Mouse (Mus musculus) intestine, embryonic 16.5 days (tissue): ENCODE data around the gene Map2k1. TPM values are rescaled to one million over a fixed set of nuclear protein-coding genes. Genes with fewer than 3 reads are reported as not detected.
A peak's percentile ranks its signal among the peaks of the same experiment; 100 is the strongest.
"Not testable (repeated sequence)": the region's sequence is repeated elsewhere in the genome, so short reads cannot be mapped to it uniquely, and the experiment has no call there.

Experiments used
- ATAC-seq: fragments of 200-750 bp; cut with Nextera tagmentation; 2 replicates; pipeline ENCODE4 v1.8.0; 2017; ENCODE audit warnings: moderate TSS enrichment, moderate library complexity
- H3K27ac ChIP-seq: fragments of 300-500 bp; sonication (generic); 2 replicates; pipeline ENCODE4 v1.5.1; 2014; ENCODE audit warnings: mild to moderate bottlenecking, low read length
- H3K27me3 ChIP-seq: fragments of 300-500 bp; sonication (generic); replicated peaks from 2 replicates; pipeline ENCODE4 v1.6.1; 2014; ENCODE audit warnings: low read length, control low read depth, mixed read lengths; ENCODE audit not compliant: control insufficient read depth, insufficient read depth
- H3K36me3 ChIP-seq: fragments of 300-500 bp; sonication (generic); 2 replicates; pipeline ENCODE4 v1.6.1; 2014; ENCODE audit warnings: low read length, control low read depth; ENCODE audit not compliant: control insufficient read depth, insufficient read depth
- H3K4me1 ChIP-seq: fragments of 300-500 bp; sonication (generic); 2 replicates; pipeline ENCODE4 v1.6.1; 2014; ENCODE audit warnings: low read length, control low read depth, mixed read lengths; ENCODE audit not compliant: control insufficient read depth, insufficient read depth
- H3K4me2 ChIP-seq: fragments of 300-500 bp; sonication (generic); 2 replicates; pipeline ENCODE4 v1.6.1; 2014; ENCODE audit warnings: low read depth, low read length, control low read depth
- H3K4me3 ChIP-seq: fragments of 300-500 bp; sonication (generic); 2 replicates; pipeline ENCODE4 v1.5.1; 2014; ENCODE audit warnings: mild to moderate bottlenecking, low read length
- H3K9ac ChIP-seq: fragments of 300-500 bp; sonication (generic); 2 replicates; pipeline ENCODE4 v1.6.1; 2014; ENCODE audit warnings: low read depth, low read length
- H3K9me3 ChIP-seq: fragments of 300-500 bp; sonication (generic); 2 replicates; pipeline ENCODE4 v1.6.1; 2016; ENCODE audit warnings: low read length, control low read depth; ENCODE audit not compliant: control insufficient read depth
- WGBS: fragments of 180-500 bp; shearing (Covaris S2); extraction: QIAGEN DNeasy Blood & Tissue Kit; methylation state at CpG from one replicate; pipeline ENCODE4 v1.1.7; 2014; 5-methylcytosine and 5-hydroxymethylcytosine counted together
- polyA plus RNA-seq: library from polyadenylated mRNA; unstranded; fragments of >200 nt; fragmentation: Nextera tagmentation; extraction: Ambion mirVana; gene quantifications from 2 replicates; pipeline ENCODE4 v1.2.1, GENCODE M21; 2015

Gene Map2k1
- 97.4 and 104 TPM in 2 replicates for polyA plus RNA-seq

GRCm38 (mm10) chr9:64253021-64253904 lies at the start of gene Map2k1:
TSS of gene Map2k1 (minus strand) at chr9:64253631.
- H3K36me3 ChIP-seq, result no peaks in the 10 kb centered on the region
- peak; percentile 99 for ATAC-seq
- H3K4me3 ChIP-seq, result peak within 1 kb of the TSS; percentile 91
- H3K4me2 ChIP-seq, result peak within 1 kb of the TSS; percentile 67
- H3K27me3 ChIP-seq, result no peaks in the 10 kb centered on the region
- H3K4me1 ChIP-seq, result peaks cover 23% of the 10 kb centered on the region
- peak within 1 kb of the TSS; percentile 92 for H3K27ac ChIP-seq
- H3K9me3 ChIP-seq, result no peaks in the 10 kb centered on the region
- WGBS, result under 1% methylated on average over 88 of the region's 89 CpGs
- peak within 1 kb of the TSS; percentile 91 for H3K9ac ChIP-seq

- 91% methylated on average over 4 of the region's 4 CpGs for WGBS
- peaks cover 14% of the 10 kb centered on the region; the same call in 1 of the 2 replicates for H3K36me3 ChIP-seq
Measured at GRCm38 (mm10) chr9:64303086-64303485, 49.7 kb upstream of the Map2k1 start.

GRCm38 (mm10) chr9:64282404-64282987 lies 29.1 kb upstream of the Map2k1 start:
- Histone ChIP-seq H3K4me3 (peak overlapping the region; percentile 94), H3K4me2 (peak overlapping the region; percentile 64), H3K27me3 (no peaks in the 10 kb centered on the region), H3K36me3 (no peaks in the 10 kb centered on the region), H3K9me3 (no peaks in the 10 kb centered on the region), H3K9ac (peak overlapping the region; percentile 96), H3K4me1 (peaks cover 5% of the 10 kb centered on the region), H3K27ac (no peak overlapping the region; the same call in 1 of the 2 replicates)
- no peak for ATAC-seq
- WGBS, result 38% methylated on average over 5 of the region's 5 CpGs

More at GRCm38 (mm10) chr9:64303086-64303485, 49.7 kb upstream of the Map2k1 start:
- not testable (repeated sequence) for H3K27me3 ChIP-seq, H3K9me3 ChIP-seq, H3K9ac ChIP-seq, H3K4me1 ChIP-seq, H3K4me3 ChIP-seq, H3K27ac ChIP-seq, ATAC-seq, H3K4me2 ChIP-seq

- peaks cover 5% of the 10 kb centered on the region for H3K4me1 ChIP-seq
- peak; percentile 91 for ATAC-seq
- H3K4me2 ChIP-seq, result peak overlapping the region; percentile 64
- H3K36me3 ChIP-seq, result no peaks in the 10 kb centered on the region
- peak overlapping the region; percentile 88 for H3K27ac ChIP-seq
- under 1% methylated on average over 24 of the region's 24 CpGs for WGBS
- peak overlapping the region; percentile 94 for H3K4me3 ChIP-seq
- H3K9ac ChIP-seq, result peak overlapping the region; percentile 96
- H3K9me3 ChIP-seq, result no peaks in the 10 kb centered on the region
- H3K27me3 ChIP-seq, result no peaks in the 10 kb centered on the region
Measured at GRCm38 (mm10) chr9:64281781-64282178, 28.3 kb upstream of the Map2k1 start.

- Histone ChIP-seq H3K9ac (peak within 1 kb of the TSS; percentile 96), H3K4me2 (peak within 1 kb of the TSS; percentile 64), H3K27ac (peak within 1 kb of the TSS; percentile 88), H3K9me3 (no peaks in the 10 kb centered on the region), H3K27me3 (no peaks in the 10 kb centered on the region), H3K4me3 (peak within 1 kb of the TSS; percentile 94), H3K4me1 (peaks cover 5% of the 10 kb centered on the region), H3K36me3 (no peaks in the 10 kb centered on the region)
- ATAC-seq, result peak; percentile 95
- 1% methylated on average over 46 of the region's 46 CpGs for WGBS
Measured at GRCm38 (mm10) chr9:64281105-64281780, 27.8 kb upstream of the Map2k1 start, which contains the start of gene Tipin. TSS of gene Tipin (plus strand) at chr9:64281581.

- H3K4me1 ChIP-seq, result peaks cover 5% of the 10 kb centered on the region
- H3K27me3 ChIP-seq, result no peaks in the 10 kb centered on the region
- no peak overlapping the region for H3K4me3 ChIP-seq
- WGBS, result 96% methylated on average over 6 of the region's 6 CpGs
- H3K27ac ChIP-seq, result no peak overlapping the region
- H3K36me3 ChIP-seq, result no peaks in the 10 kb centered on the region
- H3K4me2 ChIP-seq, result no peak overlapping the region
- no peak overlapping the region for H3K9ac ChIP-seq
- H3K9me3 ChIP-seq, result no peaks in the 10 kb centered on the region
- no peak for ATAC-seq
Measured at GRCm38 (mm10) chr9:64278665-64279310, 25.4 kb upstream of the Map2k1 start.

- Histone ChIP-seq H3K9ac (no peak overlapping the region), H3K4me1 (peaks cover 4% of the 10 kb centered on the region), H3K27ac (no peak overlapping the region), H3K27me3 (no peaks in the 10 kb centered on the region), H3K4me3 (no peak overlapping the region), H3K9me3 (no peaks in the 10 kb centered on the region), H3K4me2 (no peak overlapping the region), H3K36me3 (no peaks in the 10 kb centered on the region)
- whole genome bisulfite sequencing, result 72% methylated on average over 8 of the region's 8 CpGs
- ATAC-seq, result no peak
Measured at GRCm38 (mm10) chr9:64277706-64278105, 24.3 kb upstream of the Map2k1 start.

- ATAC-seq, result no peak
- H3K9ac ChIP-seq, result no peak overlapping the region
- no peaks in the 10 kb centered on the region for H3K4me1 ChIP-seq
- H3K36me3 ChIP-seq, result no peaks in the 10 kb centered on the region
- no peak overlapping the region for H3K4me3 ChIP-seq
- H3K27me3 ChIP-seq, result no peaks in the 10 kb centered on the region
- H3K9me3 ChIP-seq, result no peaks in the 10 kb centered on the region
- 77% methylated on average over 1 of the region's 1 CpGs for WGBS
- H3K4me2 ChIP-seq, result no peak overlapping the region
- no peak overlapping the region for H3K27ac ChIP-seq
Measured at GRCm38 (mm10) chr9:64274919-64275318, 21.5 kb upstream of the Map2k1 start.

- WGBS, result 73% methylated on average over 4 of the region's 4 CpGs
- Histone ChIP-seq H3K4me3 (no peak overlapping the region), H3K4me1 (no peaks in the 10 kb centered on the region), H3K27ac (no peak overlapping the region), H3K27me3 (no peaks in the 10 kb centered on the region), H3K9ac (no peak overlapping the region), H3K9me3 (no peaks in the 10 kb centered on the region), H3K4me2 (no peak overlapping the region), H3K36me3 (no peaks in the 10 kb centered on the region)
- no peak for ATAC-seq
Measured at GRCm38 (mm10) chr9:64274291-64274690, 20.9 kb upstream of the Map2k1 start.
